Mouse (Mus musculus): Measurements from ENCODE around the gene Obp2b.

GRCm38 (mm10) chr2:25779076-25779475, 42.3 kb downstream of the Obp2b start:
- TF ChIP-seq CTCF (IDR thresholded peaks at IDR 0.05; ENCODE audit: low read depth, low read length): no peak
- TF ChIP-seq TAL1 (conservative IDR thresholded peaks at IDR 0.05; ENCODE audit: low read depth, low read length): no peak
- TF ChIP-seq POLR2AphosphoS5 (IDR thresholded peaks at IDR 0.05; ENCODE audit: insufficient replicate concordance, low read depth, low read length): no peak
- no peak for TF ChIP-seq GATA1 (IDR thresholded peaks at IDR 0.05; ENCODE audit: borderline replicate concordance, low read length)
